Mouse (Mus musculus) erythroblast, embryonic 14.5 days (primary cell): ENCODE results near the gene Plxdc2.

Experiments used
- GATA1 ChIP-seq: IDR thresholded peaks from 2 replicates; pipeline ENCODE4 v1.6.1; 2012; ENCODE audit warnings: low read length, inconsistent platforms, mixed read lengths
- TAL1 ChIP-seq: IDR thresholded peaks from 3 replicates; pipeline ENCODE4 v1.6.1; 2012; ENCODE audit warnings: low read length, inconsistent platforms, mixed read lengths

GRCm38 (mm10) chr2:16456264-16456780 lies 100.2 kb downstream of the Plxdc2 start:
- no peak for TF ChIP-seq GATA1
- no peak for TF ChIP-seq TAL1
